In the genomic region with DNA sequence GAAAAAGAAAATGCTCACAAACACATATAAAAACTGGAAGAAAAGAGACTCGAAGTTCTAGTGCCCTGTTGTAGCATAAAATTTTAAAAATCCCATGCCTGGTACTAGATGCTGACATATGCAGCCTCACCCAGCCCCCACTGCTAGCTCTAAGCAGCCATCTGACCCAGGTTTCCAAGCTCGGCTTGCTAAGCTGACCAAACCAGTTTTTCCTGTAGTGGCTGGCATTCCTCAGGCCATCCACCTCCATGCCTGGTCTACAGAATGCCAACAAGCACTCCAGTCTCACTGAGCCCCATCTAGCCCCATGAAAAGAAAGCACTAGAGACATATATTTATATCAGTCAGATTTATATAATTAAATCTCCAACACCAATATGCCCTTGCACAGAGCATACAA, we compare ENCODE assay signal across 13 mouse cellular contexts.
DNase-seq lines count a peak whose midpoint lies in the region; ATAC-seq and TF ChIP-seq lines count a peak whose summit lies in the region.
"Had no signal": no experiment of that assay in that cellular context is flagged by ENCODE, and none has a peak within 500 bp of the region (broad histone marks: within the 10 kb centered on the region; RNA-seq: fewer than 3 reads in every experiment).

No protein-coding gene starts in this region.

- ATAC-seq in hindbrain, embryonic 16.5 days = no peak
- ATAC-seq in intestine, embryonic 15.5 days = peak; percentile 84

- 42% methylated on average over 2 of the region's 2 CpGs for WGBS in hindbrain, embryonic 10.5 days
- WGBS in hindbrain, embryonic 16.5 days = 47% methylated on average over 2 of the region's 2 CpGs
- 28% methylated on average over 2 of the region's 2 CpGs for WGBS in intestine, embryonic 15.5 days

- no peaks in the 10 kb centered on the region for H3K36me3 ChIP-seq in hindbrain, embryonic 10.5 days
- no peaks in the 10 kb centered on the region for H3K36me3 ChIP-seq in hindbrain, embryonic 16.5 days (ENCODE audit: control insufficient read depth, insufficient read depth, low read length)
- no peaks in the 10 kb centered on the region for H3K36me3 ChIP-seq in intestine, embryonic 15.5 days
- H3K36me3 ChIP-seq: G1E had no signal

- H3K27ac ChIP-seq in hindbrain, embryonic 10.5 days = no peak overlapping the region
- no peak overlapping the region for H3K27ac ChIP-seq in hindbrain, embryonic 16.5 days (ENCODE audit: low read depth, low read length)
- H3K27ac ChIP-seq in intestine, embryonic 15.5 days = no peak overlapping the region
- H3K27ac ChIP-seq in layer of hippocampus, adult 2 months = no peak overlapping the region

- H3K9me3 ChIP-seq in hindbrain, embryonic 10.5 days = no peaks in the 10 kb centered on the region
- no peaks in the 10 kb centered on the region for H3K9me3 ChIP-seq in hindbrain, embryonic 16.5 days (ENCODE audit: control insufficient read depth, low read length)
- no peaks in the 10 kb centered on the region for H3K9me3 ChIP-seq in intestine, embryonic 15.5 days
- H3K9me3 ChIP-seq: G1E had no signal

- peak; percentile 5 for DNase-seq in hindbrain, embryonic 10.5 days (ENCODE audit: low spot score)
- DNase-seq in kidney, postnatal 25 days = peak; percentile 69 to 84
- DNase-seq in lung, postnatal 4 days = peak; percentile 53 to 75
- no peak for DNase-seq in layer of hippocampus, adult 2 months (ENCODE audit: low spot score in 2 of 2)
- no peak for DNase-seq in retina, postnatal 1 day
- no peak for DNase-seq in layer of hippocampus, adult 11-12 months (ENCODE audit: low spot score)
- DNase-seq: cerebellum, adult 9-11 months; gastrocnemius, postnatal 25 days; heart, postnatal 4 days had no signal

- H3K27me3 ChIP-seq in hindbrain, embryonic 10.5 days (ENCODE audit: insufficient read depth, poor library complexity, severe bottlenecking) = no peaks in the 10 kb centered on the region
- no peaks in the 10 kb centered on the region for H3K27me3 ChIP-seq in hindbrain, embryonic 16.5 days (replicated peaks; ENCODE audit: control insufficient read depth, insufficient read depth, low read length)
- H3K27me3 ChIP-seq in intestine, embryonic 15.5 days (replicated peaks) = no peaks in the 10 kb centered on the region

- no peaks in the 10 kb centered on the region for H3K4me1 ChIP-seq in hindbrain, embryonic 10.5 days (replicated peaks)
- H3K4me1 ChIP-seq in hindbrain, embryonic 16.5 days (ENCODE audit: control insufficient read depth, insufficient read depth, low read depth, low read length) = no peaks in the 10 kb centered on the region
- H3K4me1 ChIP-seq in intestine, embryonic 15.5 days (replicated peaks) = no peaks in the 10 kb centered on the region

- H3K4me2 ChIP-seq in hindbrain, embryonic 16.5 days (ENCODE audit: low read length) = no peak overlapping the region
- H3K4me2 ChIP-seq in intestine, embryonic 15.5 days (replicated peaks) = no peak overlapping the region

- H3K9ac ChIP-seq in hindbrain, embryonic 16.5 days (ENCODE audit: low read depth, low read length) = no peak overlapping the region
- H3K9ac ChIP-seq in intestine, embryonic 15.5 days = no peak overlapping the region

- no peak for TF ChIP-seq CTCF in layer of hippocampus, adult 2 months (conservative IDR thresholded peaks at IDR 0.05)

- no peak overlapping the region for H3K4me3 ChIP-seq in hindbrain, embryonic 10.5 days
- no peak overlapping the region for H3K4me3 ChIP-seq in hindbrain, embryonic 16.5 days (ENCODE audit: low read length)
- H3K4me3 ChIP-seq in intestine, embryonic 15.5 days (replicated peaks) = no peak overlapping the region
- H3K4me3 ChIP-seq in layer of hippocampus, adult 2 months = no peak overlapping the region
- H3K4me3 ChIP-seq: myocyte had no signal

Comparison
In these comparisons a context has a peak if more than half of its experiments do, and no peak if none do; other contexts are left out.
1. DNase-seq: peak in hindbrain, embryonic 10.5 days (single experiment), kidney, postnatal 25 days (2 of 2) and lung, postnatal 4 days (2 of 2); none in layer of hippocampus, adult 2 months (0 of 2), retina, postnatal 1 day (single experiment) and layer of hippocampus, adult 11-12 months (single experiment).